In the genomic region with DNA sequence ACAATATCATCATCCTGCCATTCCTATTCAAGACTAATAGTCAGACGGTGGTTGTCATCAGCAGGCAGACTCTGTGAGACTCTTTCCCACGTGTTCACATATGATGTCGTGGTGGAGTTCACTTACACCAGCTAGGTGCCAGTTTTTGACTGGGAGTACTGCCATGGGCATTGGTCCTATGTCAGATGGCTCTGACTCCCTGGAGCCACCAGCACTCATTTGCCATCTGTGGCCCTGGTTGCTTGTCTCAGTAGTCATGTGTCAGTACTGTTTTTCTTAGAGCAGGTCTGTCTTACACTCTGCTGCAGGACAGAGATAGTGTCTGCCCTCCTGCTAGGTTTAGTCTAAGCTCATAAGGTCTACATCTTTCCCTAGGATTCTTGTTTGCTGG, we compare ENCODE assay signal across 24 mouse cellular contexts. TPM values are rescaled to one million over a fixed set of nuclear protein-coding genes. Genes with fewer than 3 reads are reported as not detected.
DNase-seq lines count a peak whose midpoint lies in the region; ATAC-seq and TF ChIP-seq lines count a peak whose summit lies in the region.
"Had no signal": no experiment of that assay in that cellular context is flagged by ENCODE, and none has a peak within 500 bp of the region (broad histone marks: within the 10 kb centered on the region; RNA-seq: fewer than 3 reads in every experiment).

No protein-coding gene starts in this region.

- TF ChIP-seq CTCF in forebrain, postnatal 0 days (IDR thresholded peaks at IDR 0.05; ENCODE audit: low read depth) = no peak
- TF ChIP-seq CTCF in E14TG2a.4 (conservative IDR thresholded peaks at IDR 0.05; ENCODE audit: low read length) = no peak

- H3K4me1 ChIP-seq in forebrain, postnatal 0 days (ENCODE audit: insufficient read depth) = no peaks in the 10 kb centered on the region
- H3K4me1 ChIP-seq in forebrain, embryonic 11.5 days (replicated peaks; ENCODE audit: control insufficient read depth, insufficient read depth, low read length) = no peaks in the 10 kb centered on the region
- peaks cover 88% of the 10 kb centered on the region for H3K4me1 ChIP-seq in E14TG2a.4 (replicated peaks; ENCODE audit: low read depth, low read length)
- H3K4me1 ChIP-seq: forebrain, embryonic 12.5 days; heart, embryonic 13.5 days; midbrain, embryonic 13.5 days had no signal

- H3K36me3 ChIP-seq in forebrain, postnatal 0 days (ENCODE audit: insufficient read depth) = peaks cover 95% of the 10 kb centered on the region
- peaks cover 17% of the 10 kb centered on the region for H3K36me3 ChIP-seq in forebrain, embryonic 11.5 days (ENCODE audit: control insufficient read depth, insufficient read depth, low read length)
- H3K36me3 ChIP-seq in E14TG2a.4 (ENCODE audit: insufficient read depth, low read length) = peaks cover 89% of the 10 kb centered on the region

- no peak for DNase-seq in forebrain, postnatal 0 days
- DNase-seq in forebrain, embryonic 11.5 days (ENCODE audit: low spot score) = no peak
- peak; percentile 92 for DNase-seq in cerebellum, adult 11-12 months
- DNase-seq in cerebellum, postnatal 25 days = peak; percentile 87 to 88
- no peak for DNase-seq in adrenal gland, postnatal 4 days (ENCODE audit: low spot score in 2 of 2)
- no peak for DNase-seq in urinary bladder, postnatal 36 days (ENCODE audit: low spot score in 2 of 2)
- no peak for DNase-seq in retina, embryonic 14.5 days (ENCODE audit: low spot score)
- DNase-seq: adrenal gland, postnatal 25 days; heart, postnatal 4 days; kidney, adult 9 months; kidney, postnatal 36 days; liver; liver, postnatal 0 days; retina, postnatal 1 day had no signal

- no peak overlapping the region for H3K27ac ChIP-seq in forebrain, postnatal 0 days (ENCODE audit: low read depth, low read length)
- no peak overlapping the region for H3K27ac ChIP-seq in forebrain, embryonic 11.5 days (ENCODE audit: low read depth, low read length)
- H3K27ac ChIP-seq: forebrain, embryonic 12.5 days; heart, embryonic 13.5 days; macrophage; midbrain, embryonic 13.5 days had no signal

- no peaks in the 10 kb centered on the region for H3K27me3 ChIP-seq in forebrain, postnatal 0 days (ENCODE audit: insufficient read depth, low read length)
- no peaks in the 10 kb centered on the region for H3K27me3 ChIP-seq in forebrain, embryonic 11.5 days (ENCODE audit: control insufficient read depth, insufficient read depth, low read length)
- no peaks in the 10 kb centered on the region for H3K27me3 ChIP-seq in E14TG2a.4 (ENCODE audit: insufficient read depth, low read length)
- H3K27me3 ChIP-seq: forebrain, embryonic 12.5 days; heart, embryonic 13.5 days; midbrain, embryonic 13.5 days had no signal

- no peak overlapping the region for H3K9ac ChIP-seq in forebrain, postnatal 0 days
- no peak overlapping the region for H3K9ac ChIP-seq in forebrain, embryonic 11.5 days (ENCODE audit: low read length)
- H3K9ac ChIP-seq: forebrain, embryonic 12.5 days; heart, embryonic 13.5 days; liver, postnatal 0 days; midbrain, embryonic 13.5 days had no signal

- peak; percentile 16; the same call in 1 of the 2 replicates for ATAC-seq in forebrain, postnatal 0 days
- no peak for ATAC-seq in forebrain, embryonic 11.5 days (replicated peaks; ENCODE audit: low FRiP score)
- ATAC-seq: CD4-positive, CD25-positive, alpha-beta regulatory T cell, adult 4 months; liver, postnatal 0 days; midbrain, embryonic 13.5 days had no signal

- 75% methylated on average over 3 of the region's 3 CpGs for WGBS in forebrain, postnatal 0 days
- WGBS in forebrain, embryonic 11.5 days = 94% methylated on average over 3 of the region's 3 CpGs

- H3K9me3 ChIP-seq in forebrain, postnatal 0 days (ENCODE audit: low read length) = no peaks in the 10 kb centered on the region
- H3K9me3 ChIP-seq in forebrain, embryonic 11.5 days (ENCODE audit: control insufficient read depth, low read length) = no peaks in the 10 kb centered on the region
- no peaks in the 10 kb centered on the region for H3K9me3 ChIP-seq in E14TG2a.4 (ENCODE audit: low read length)
- H3K9me3 ChIP-seq: forebrain, embryonic 12.5 days; heart, embryonic 13.5 days; midbrain, embryonic 13.5 days had no signal

- H3K4me2 ChIP-seq in forebrain, postnatal 0 days (ENCODE audit: low read depth) = no peak overlapping the region
- H3K4me2 ChIP-seq in forebrain, embryonic 11.5 days (ENCODE audit: low read depth, low read length, severe bottlenecking) = no peak overlapping the region
- H3K4me2 ChIP-seq: forebrain, embryonic 12.5 days; heart, embryonic 13.5 days; midbrain, embryonic 13.5 days had no signal

- H3K4me3 ChIP-seq in forebrain, postnatal 0 days (ENCODE audit: low read depth, low read length) = no peak overlapping the region
- no peak overlapping the region for H3K4me3 ChIP-seq in forebrain, embryonic 11.5 days (ENCODE audit: low read depth, low read length)
- H3K4me3 ChIP-seq in E14TG2a.4 (replicated peaks; ENCODE audit: low read length) = peak overlapping the region; percentile 60
- H3K4me3 ChIP-seq: forebrain, embryonic 12.5 days; heart, embryonic 13.5 days; midbrain, embryonic 13.5 days had no signal

RNA-seq across cellular contexts. Expression of gene Eif4e2, which starts 13.4 kb away (rescaled TPM):
- total RNA-seq in forebrain, postnatal 0 days (2014; rRNA removed) = 71.5 and 81.7 TPM in 2 replicates
- polyA plus RNA-seq in forebrain, postnatal 0 days (2015; fragmentation: Nextera tagmentation; extraction: Ambion mirVana) = 77.6 and 87.5 TPM in 2 replicates
- 138 and 141 TPM in 2 replicates for polyA plus RNA-seq in forebrain, embryonic 11.5 days (2014; fragmentation: Nextera tagmentation; extraction: Ambion mirVana)
- 100 to 1,000 TPM; 107 to 109 TPM for total RNA-seq in adrenal gland, postnatal 4 days (2021)

RNA-seq across cellular contexts. Expression of gene Chrng, which starts 22.7 kb away (rescaled TPM):
- not detected in 2 replicates for total RNA-seq in forebrain, postnatal 0 days (2014; rRNA removed)
- not detected in 2 replicates for polyA plus RNA-seq in forebrain, postnatal 0 days (2015; fragmentation: Nextera tagmentation; extraction: Ambion mirVana)
- polyA plus RNA-seq in forebrain, embryonic 11.5 days (2014; fragmentation: Nextera tagmentation; extraction: Ambion mirVana) = 0.23 TPM in 1 of 2 replicates, not detected in the other
- total RNA-seq in adrenal gland, postnatal 4 days (2021) = under 1 TPM in 1 of 2 experiments, not detected in 1; 0.34 TPM
- total RNA-seq: adrenal gland, postnatal 25 days; layer of hippocampus, postnatal 25 days; left cerebral cortex, postnatal 14 days; neutrophil, adult 5-6 weeks had no signal
- polyA plus RNA-seq: forebrain, embryonic 12.5 days; liver, postnatal 0 days; midbrain, embryonic 13.5 days; small intestine, adult 2 months had no signal

RNA-seq across cellular contexts. Expression of gene Chrnd, which starts 36.7 kb away (rescaled TPM):
- total RNA-seq in forebrain, postnatal 0 days (2014; rRNA removed) = not detected in 2 replicates
- polyA plus RNA-seq in forebrain, postnatal 0 days (2015; fragmentation: Nextera tagmentation; extraction: Ambion mirVana) = not detected in 2 replicates
- polyA plus RNA-seq in forebrain, embryonic 11.5 days (2014; fragmentation: Nextera tagmentation; extraction: Ambion mirVana) = 0.07 TPM in 1 of 2 replicates, not detected in the other
- under 1 TPM; 0.20 to 0.54 TPM for total RNA-seq in adrenal gland, postnatal 4 days (2021)
- total RNA-seq: adrenal gland, postnatal 25 days; heart, postnatal 4 days; layer of hippocampus, postnatal 25 days; left cerebral cortex, postnatal 14 days; neutrophil, adult 5-6 weeks had no signal
- polyA plus RNA-seq: CD4-positive, CD25-positive, alpha-beta regulatory T cell, adult 4 months; heart, embryonic 13.5 days; liver, postnatal 0 days; macrophage; midbrain, embryonic 13.5 days had no signal

RNA-seq across cellular contexts. Expression of gene Efhd1, which starts 37.0 kb away (rescaled TPM):
- 1.3 TPM in 2 replicates for total RNA-seq in forebrain, postnatal 0 days (2014; rRNA removed)
- polyA plus RNA-seq in forebrain, postnatal 0 days (2015; fragmentation: Nextera tagmentation; extraction: Ambion mirVana) = 1.9 and 2.2 TPM in 2 replicates
- polyA plus RNA-seq in forebrain, embryonic 11.5 days (2014; fragmentation: Nextera tagmentation; extraction: Ambion mirVana) = 2.2 and 2.6 TPM in 2 replicates
- 100 to 1,000 TPM; 201 to 207 TPM for total RNA-seq in adrenal gland, postnatal 4 days (2021)
- total RNA-seq: neutrophil, adult 5-6 weeks had no signal

RNA-seq across cellular contexts. Expression of gene Prss56, which starts 44.0 kb away (rescaled TPM):
- total RNA-seq in forebrain, postnatal 0 days (2014; rRNA removed) = 3.1 and 4.0 TPM in 2 replicates
- polyA plus RNA-seq in forebrain, postnatal 0 days (2015; fragmentation: Nextera tagmentation; extraction: Ambion mirVana) = 2.5 and 4.3 TPM in 2 replicates
- not detected in 2 replicates for polyA plus RNA-seq in forebrain, embryonic 11.5 days (2014; fragmentation: Nextera tagmentation; extraction: Ambion mirVana)
- total RNA-seq in adrenal gland, postnatal 4 days (2021) = not detected
- total RNA-seq: adrenal gland, postnatal 25 days; heart, postnatal 4 days; neutrophil, adult 5-6 weeks had no signal
- polyA plus RNA-seq: CD4-positive, CD25-positive, alpha-beta regulatory T cell, adult 4 months; forebrain, embryonic 12.5 days; liver, postnatal 0 days; macrophage; midbrain, embryonic 13.5 days; small intestine, adult 2 months had no signal

Comparison
In these comparisons a context has a peak if more than half of its experiments do, and no peak if none do; other contexts are left out.
1. DNase-seq: peak in cerebellum, adult 11-12 months (single experiment) and cerebellum, postnatal 25 days (2 of 2); none in forebrain, postnatal 0 days (single experiment), forebrain, embryonic 11.5 days (single experiment), adrenal gland, postnatal 4 days (0 of 2), urinary bladder, postnatal 36 days (0 of 2) and retina, embryonic 14.5 days (single experiment).